Mouse (Mus musculus): ENCODE results near the gene Sephs2.

- TF ChIP-seq CTCF (IDR thresholded peaks at IDR 0.05) (no peak), POLR2A (IDR thresholded peaks at IDR 0.05; ENCODE audit: insufficient read depth, low read depth, low read length) (no peak), EP300 (IDR thresholded peaks at IDR 0.05; ENCODE audit: insufficient read depth, low read depth, low read length) (no peak)
Measured at GRCm38 (mm10) chr7:127282190-127282589, 8.3 kb upstream of the Sephs2 start.

Measured in heart, adult 2 months (tissue).